Mouse (Mus musculus) lung, embryonic 16.5 days (tissue): ENCODE data around the gene Fabp1. TPM values are rescaled to one million over a fixed set of nuclear protein-coding genes. Genes with fewer than 3 reads are reported as not detected.

ENCODE experiments used
- ATAC-seq: fragments of 200-750 bp; cut with Nextera tagmentation; 2 replicates; pipeline ENCODE4 v1.8.0; 2017; ENCODE audit warnings: low read depth, mild to moderate bottlenecking, moderate library complexity
- H3K27ac ChIP-seq: fragments of 300-500 bp; sonication (generic); 2 replicates; pipeline ENCODE4 v1.5.1; 2014; ENCODE audit warnings: mild to moderate bottlenecking, control low read depth, low read length
- H3K27me3 ChIP-seq: fragments of 300-500 bp; sonication (generic); 2 replicates; pipeline ENCODE4 v1.6.1; 2014; ENCODE audit warnings: low read depth, low read length, mixed read lengths; ENCODE audit not compliant: control insufficient read depth, insufficient read depth
- H3K36me3 ChIP-seq: fragments of 300-500 bp; sonication (generic); 2 replicates; pipeline ENCODE4 v1.6.1; 2014; ENCODE audit warnings: low read length; ENCODE audit not compliant: control insufficient read depth, insufficient read depth
- H3K4me1 ChIP-seq: fragments of 300-500 bp; sonication (generic); replicated peaks from 2 replicates; pipeline ENCODE4 v1.6.1; 2014; ENCODE audit warnings: low read length, mixed read lengths; ENCODE audit not compliant: control insufficient read depth, insufficient read depth
- H3K4me2 ChIP-seq: fragments of 300-500 bp; sonication (generic); 2 replicates; pipeline ENCODE4 v1.6.1; 2014; ENCODE audit warnings: low read depth, low read length, control low read depth
- H3K4me3 ChIP-seq: fragments of 300-500 bp; sonication (generic); 2 replicates; pipeline ENCODE4 v1.5.1; 2014; ENCODE audit warnings: mild to moderate bottlenecking, low read length, control low read depth
- H3K9ac ChIP-seq: fragments of 300-500 bp; sonication (generic); 2 replicates; pipeline ENCODE4 v1.6.1; 2014; ENCODE audit warnings: low read length, control low read depth
- H3K9me3 ChIP-seq: fragments of 300-500 bp; sonication (generic); 2 replicates; pipeline ENCODE4 v1.6.1; 2016; ENCODE audit warnings: low read length; ENCODE audit not compliant: control insufficient read depth
- WGBS: fragments of 180-500 bp; shearing (Covaris S2); extraction: QIAGEN DNeasy Blood & Tissue Kit; methylation state at CpG from one replicate; pipeline ENCODE4 v1.1.7; 2014; 5-methylcytosine and 5-hydroxymethylcytosine counted together
- polyA plus RNA-seq: library from polyadenylated mRNA; unstranded; fragments of >200 nt; fragmentation: Nextera tagmentation; extraction: Ambion mirVana; gene quantifications from 2 replicates; pipeline ENCODE4 v1.2.1, GENCODE M21; 2015

The Fabp1 gene
- polyA plus RNA-seq, 1 experiment from 2014 or later: 0.70 TPM

GRCm38 (mm10) chr6:71172812-71173580, 26.6 kb upstream of the Fabp1 start:
- Histone ChIP-seq H3K27ac (no peak overlapping the region), H3K4me3 (no peak overlapping the region), H3K36me3 (no peaks in the 10 kb centered on the region), H3K4me1 (no peaks in the 10 kb centered on the region), H3K27me3 (no peaks in the 10 kb centered on the region), H3K9me3 (no peaks in the 10 kb centered on the region), H3K4me2 (no peak overlapping the region), H3K9ac (no peak overlapping the region)
- ATAC-seq: no peak
- 78% methylated on average over 10 of the region's 10 CpGs for WGBS

DNA sequence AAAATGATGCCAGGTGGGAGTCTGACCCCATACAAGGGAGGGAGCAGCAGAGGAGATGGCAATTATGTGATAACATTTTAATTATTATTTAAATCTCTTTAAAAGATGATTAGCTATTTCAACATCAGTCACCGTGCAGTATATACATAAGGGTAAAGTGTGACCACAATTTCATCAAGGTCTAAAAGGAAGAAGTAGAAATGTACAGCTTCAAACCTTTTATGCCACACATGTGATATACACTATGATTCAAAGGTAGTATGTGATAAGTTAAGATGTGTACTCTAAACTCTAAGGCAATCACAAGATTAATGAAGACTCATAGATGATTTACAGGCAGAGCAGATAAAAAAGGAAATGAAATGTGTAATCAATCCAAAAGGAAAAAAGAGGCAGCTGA, 19.0 kb upstream of the Fabp1 start:
- WGBS: 83% methylated on average over 1 of the region's 1 CpGs
- no peak overlapping the region for H3K9ac ChIP-seq
- no peak overlapping the region for H3K4me3 ChIP-seq
- no peak for ATAC-seq
- H3K27ac ChIP-seq: no peak overlapping the region
- H3K4me2 ChIP-seq: no peak overlapping the region
- no peaks in the 10 kb centered on the region for H3K4me1 ChIP-seq
- no peaks in the 10 kb centered on the region for H3K27me3 ChIP-seq
- no peaks in the 10 kb centered on the region for H3K9me3 ChIP-seq
- no peaks in the 10 kb centered on the region for H3K36me3 ChIP-seq

- Histone ChIP-seq H3K4me3 (no peak overlapping the region), H3K9me3 (no peaks in the 10 kb centered on the region), H3K4me2 (no peak overlapping the region), H3K36me3 (no peaks in the 10 kb centered on the region), H3K27me3 (no peaks in the 10 kb centered on the region), H3K4me1 (no peaks in the 10 kb centered on the region), H3K27ac (no peak overlapping the region), H3K9ac (no peak overlapping the region)
- 59% methylated on average over 7 of the region's 7 CpGs for WGBS
- ATAC-seq: no peak
Measured at GRCm38 (mm10) chr6:71184941-71185604, 14.6 kb upstream of the Fabp1 start.

- no peaks in the 10 kb centered on the region for H3K4me1 ChIP-seq
- H3K9me3 ChIP-seq: no peaks in the 10 kb centered on the region
- H3K9ac ChIP-seq: no peak overlapping the region
- no peak overlapping the region for H3K4me2 ChIP-seq
- 20% methylated on average over 1 of the region's 1 CpGs for WGBS
- no peak overlapping the region for H3K27ac ChIP-seq
- H3K36me3 ChIP-seq: no peaks in the 10 kb centered on the region
- no peaks in the 10 kb centered on the region for H3K27me3 ChIP-seq
- no peak for ATAC-seq
- no peak overlapping the region for H3K4me3 ChIP-seq
Measured at GRCm38 (mm10) chr6:71189578-71189977, 10.0 kb upstream of the Fabp1 start.

- no peak for ATAC-seq
- H3K27me3 ChIP-seq: no peaks in the 10 kb centered on the region
- no peak overlapping the region for H3K27ac ChIP-seq
- no peaks in the 10 kb centered on the region for H3K4me1 ChIP-seq
- no peaks in the 10 kb centered on the region for H3K9me3 ChIP-seq
- 90% methylated on average over 2 of the region's 2 CpGs for WGBS
- no peaks in the 10 kb centered on the region for H3K36me3 ChIP-seq
- H3K9ac ChIP-seq: no peak overlapping the region
- H3K4me2 ChIP-seq: no peak overlapping the region
- no peak overlapping the region for H3K4me3 ChIP-seq
Measured at GRCm38 (mm10) chr6:71190501-71190900, 9.1 kb upstream of the Fabp1 start.

GRCm38 (mm10) chr6:71193151-71193740, 6.4 kb upstream of the Fabp1 start:
- H3K27me3 ChIP-seq: no peaks in the 10 kb centered on the region
- no peak overlapping the region for H3K4me3 ChIP-seq
- no peaks in the 10 kb centered on the region for H3K4me1 ChIP-seq
- no peaks in the 10 kb centered on the region for H3K9me3 ChIP-seq
- no peak overlapping the region for H3K27ac ChIP-seq
- ATAC-seq: no peak
- 74% methylated on average over 6 of the region's 6 CpGs for WGBS
- H3K9ac ChIP-seq: no peak overlapping the region
- H3K36me3 ChIP-seq: no peaks in the 10 kb centered on the region
- H3K4me2 ChIP-seq: no peak overlapping the region

GRCm38 (mm10) chr6:71196107-71196506, 3.5 kb upstream of the Fabp1 start:
- Histone ChIP-seq H3K9me3 (no peaks in the 10 kb centered on the region), H3K4me2 (no peak overlapping the region), H3K4me1 (no peaks in the 10 kb centered on the region), H3K4me3 (no peak overlapping the region), H3K27me3 (no peaks in the 10 kb centered on the region), H3K36me3 (no peaks in the 10 kb centered on the region), H3K27ac (no peak overlapping the region), H3K9ac (no peak overlapping the region)
- ATAC-seq: no peak

DNA sequence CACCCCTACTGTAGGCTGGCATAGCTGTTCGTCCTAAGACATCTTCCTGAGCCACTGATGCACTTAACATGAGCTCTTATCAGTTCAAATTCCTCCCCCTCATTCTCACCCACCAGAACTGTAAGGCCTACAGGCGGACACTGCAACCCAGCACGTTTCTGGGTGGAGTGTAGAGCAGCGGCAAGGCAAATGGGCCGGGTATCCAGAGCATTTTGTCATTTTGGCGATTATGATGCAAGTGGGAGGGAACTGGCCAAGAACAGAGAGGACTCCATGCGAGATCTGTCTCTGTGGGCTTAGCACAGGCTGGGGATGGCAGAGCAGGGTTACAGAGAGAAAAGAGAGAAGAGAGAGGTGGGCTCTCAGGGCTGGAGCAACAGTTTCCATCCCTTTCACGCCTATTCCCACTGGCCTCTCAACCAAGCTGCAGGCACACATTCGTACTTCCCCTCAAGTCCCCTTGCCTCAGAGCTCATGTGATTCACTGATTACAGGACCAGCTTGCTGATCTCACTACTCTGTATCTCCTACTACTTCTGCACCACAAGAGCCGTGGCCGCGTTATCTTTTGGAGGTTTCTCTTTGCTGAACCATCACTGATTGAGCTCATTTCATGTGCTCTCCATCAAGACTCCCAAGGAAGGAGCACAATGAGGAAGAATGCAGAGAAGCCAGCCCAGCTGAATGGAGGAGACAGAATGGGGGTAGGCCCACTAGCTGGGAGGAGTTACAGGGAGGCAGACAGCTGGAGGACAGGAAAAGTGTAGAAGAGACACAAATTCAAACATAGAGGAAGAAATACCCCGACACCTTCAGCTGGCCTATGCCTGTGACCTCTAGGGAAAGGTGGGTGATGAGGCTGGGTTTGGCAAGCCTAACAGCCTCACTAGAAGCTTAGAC, 1.7 kb upstream of the Fabp1 start:
- Histone ChIP-seq H3K9me3 (no peaks in the 10 kb centered on the region), H3K27ac (no peak overlapping the region), H3K9ac (no peak overlapping the region), H3K4me1 (no peaks in the 10 kb centered on the region), H3K4me3 (no peak overlapping the region), H3K4me2 (no peak overlapping the region), H3K36me3 (no peaks in the 10 kb centered on the region), H3K27me3 (no peaks in the 10 kb centered on the region)
- 65% methylated on average over 13 of the region's 13 CpGs for WGBS
- ATAC-seq: no peak

GRCm38 (mm10) chr6:71201925-71202324, 2.3 kb downstream of the Fabp1 start:
- Histone ChIP-seq H3K4me3 (no peak overlapping the region), H3K27ac (no peak overlapping the region), H3K9me3 (no peaks in the 10 kb centered on the region), H3K4me2 (no peak overlapping the region), H3K27me3 (no peaks in the 10 kb centered on the region), H3K4me1 (no peaks in the 10 kb centered on the region), H3K36me3 (no peaks in the 10 kb centered on the region), H3K9ac (no peak overlapping the region)
- ATAC-seq: no peak
- WGBS: 54% methylated on average over 5 of the region's 5 CpGs
